Mouse (Mus musculus): Measurements from ENCODE around the gene Abhd14a.
"Not testable (repeated sequence)": the region's sequence is repeated elsewhere in the genome, so short reads cannot be mapped to it uniquely, and the experiment has no call there.

Gene Abhd14a

GRCm38 (mm10) chr9:106447348-106447747 is at the start of gene Abhd14a, which contains the start of gene Abhd14b:
Abhd14a (minus strand) TSS chr9:106447678.
Abhd14b (plus strand) TSS chr9:106447459.
- DNase-seq (ENCODE audit: low read depth): peak; percentile 95

- not testable (repeated sequence) for DNase-seq (ENCODE audit: low read depth)
Measured at GRCm38 (mm10) chr9:106487602-106488001, 40.1 kb upstream of the Abhd14a start.

- no peak for DNase-seq (ENCODE audit: low read depth)
Measured at GRCm38 (mm10) chr9:106485076-106485475, 37.6 kb upstream of the Abhd14a start.

GRCm38 (mm10) chr9:106483606-106484005 is 36.1 kb upstream of the Abhd14a start:
- no peak for DNase-seq (ENCODE audit: low read depth)

- DNase-seq (ENCODE audit: low read depth): no peak
Measured at GRCm38 (mm10) chr9:106483136-106483535, 35.7 kb upstream of the Abhd14a start.

- DNase-seq (ENCODE audit: low read depth): no peak
Measured at GRCm38 (mm10) chr9:106482578-106483115, 35.2 kb upstream of the Abhd14a start.

GRCm38 (mm10) chr9:106481676-106482075 is 34.2 kb upstream of the Abhd14a start:
- no peak for DNase-seq (ENCODE audit: low read depth)

- peak; percentile 50 for DNase-seq (ENCODE audit: low read depth)
Measured at GRCm38 (mm10) chr9:106481075-106481474, 33.6 kb upstream of the Abhd14a start.

GRCm38 (mm10) chr9:106480541-106480940 is 33.1 kb upstream of the Abhd14a start:
- DNase-seq (ENCODE audit: low read depth): no peak

- DNase-seq (ENCODE audit: low read depth): no peak
Measured at GRCm38 (mm10) chr9:106478101-106478500, 30.6 kb upstream of the Abhd14a start.

GRCm38 (mm10) chr9:106477649-106478048 is 30.2 kb upstream of the Abhd14a start:
- peak; percentile 18 for DNase-seq (ENCODE audit: low read depth)

GRCm38 (mm10) chr9:106476924-106477484 is 29.5 kb upstream of the Abhd14a start, which contains the start of gene Parp3:
Parp3 (minus strand) TSS chr9:106476949.
- DNase-seq (ENCODE audit: low read depth): peak; percentile 100

- DNase-seq (ENCODE audit: low read depth): peak; percentile 83
Measured at GRCm38 (mm10) chr9:106476002-106476923, 28.8 kb upstream of the Abhd14a start.

GRCm38 (mm10) chr9:106475663-106476001 is 28.2 kb upstream of the Abhd14a start, which contains the start of gene Rrp9:
Rrp9 (plus strand) TSS chr9:106475963.
- no peak for DNase-seq (ENCODE audit: low read depth)

- DNase-seq (ENCODE audit: low read depth): peak; percentile 50
Measured at GRCm38 (mm10) chr9:106475046-106475445, 27.6 kb upstream of the Abhd14a start.

- DNase-seq (ENCODE audit: low read depth): peak; percentile 91
Measured at GRCm38 (mm10) chr9:106474456-106474855, 27.0 kb upstream of the Abhd14a start.

GRCm38 (mm10) chr9:106473753-106474105 is 26.3 kb upstream of the Abhd14a start:
- DNase-seq (ENCODE audit: low read depth): no peak

GRCm38 (mm10) chr9:106473081-106473752 is 25.7 kb upstream of the Abhd14a start:
- no peak for DNase-seq (ENCODE audit: low read depth)

GRCm38 (mm10) chr9:106472321-106472720 is 24.8 kb upstream of the Abhd14a start:
- DNase-seq (ENCODE audit: low read depth): no peak

- DNase-seq (ENCODE audit: low read depth): no peak
Measured at GRCm38 (mm10) chr9:106471892-106472291, 24.4 kb upstream of the Abhd14a start.

- DNase-seq (ENCODE audit: low read depth): no peak
Measured at GRCm38 (mm10) chr9:106470991-106471750, 23.7 kb upstream of the Abhd14a start.

- peak; percentile 64 for DNase-seq (ENCODE audit: low read depth)
Measured at GRCm38 (mm10) chr9:106469776-106470175, 22.3 kb upstream of the Abhd14a start.
